Mouse (Mus musculus): Measurements from ENCODE around the gene Tmem102. TPM values are rescaled to one million over a fixed set of nuclear protein-coding genes. Genes with fewer than 3 reads are reported as not detected.

Tmem102 gene
- total RNA-seq, 4 experiments from 2014 or later, result 0.17 to 0.31 (median 0.24) TPM

GRCm38 (mm10) chr11:69758478-69758970 lies 46.9 kb downstream of the Tmem102 start, which contains the start of gene Polr2a:
TSS of gene Polr2a (minus strand) at chr11:69758637.
- peak; percentile 97 for DNase-seq (ENCODE audit: low spot score in 2 of 2)

GRCm38 (mm10) chr11:69758090-69758456 lies 47.4 kb downstream of the Tmem102 start:
- DNase-seq (ENCODE audit: low spot score in 2 of 2), result peak; percentile 97

- DNase-seq (ENCODE audit: low spot score in 2 of 2), result no peak
Observed at GRCm38 (mm10) chr11:69757303-69758089, 47.9 kb downstream of the Tmem102 start.

GRCm38 (mm10) chr11:69754701-69755100 lies 50.7 kb downstream of the Tmem102 start:
- DNase-seq (ENCODE audit: low spot score in 2 of 2), result no peak

- no peak for DNase-seq (ENCODE audit: low spot score in 2 of 2)
Observed at GRCm38 (mm10) chr11:69754233-69754632, 51.2 kb downstream of the Tmem102 start.

Other genes with a start within 250 kb of the Tmem102 start
- gene Efnb3, start 245.4 kb downstream of the Tmem102 start, total RNA-seq (2022), result under 1 TPM; 0.31 to 0.46 (median 0.35) TPM
- gene Wrap53, start 225.4 kb downstream of the Tmem102 start, total RNA-seq (2022), result 1 to 10 TPM; 3.3 to 4.4 (median 3.7) TPM
- 10 to 100 TPM; 12.6 to 17.2 (median 13.8) TPM for gene Trp53, start 225.3 kb downstream of the Tmem102 start, total RNA-seq (2022)
- gene Atp1b2, start 199.7 kb downstream of the Tmem102 start, total RNA-seq (2022), result 100 to 1,000 TPM; 333 to 372 (median 353) TPM
- gene Shbg, start 187.7 kb downstream of the Tmem102 start, total RNA-seq (2022), result not detected
- 1 to 10 TPM; 1.4 to 3.8 (median 2.7) TPM for gene Sat2, start 183.6 kb downstream of the Tmem102 start, total RNA-seq (2022)
- 100 to 1,000 TPM; 104 to 114 (median 108) TPM for gene Fxr2, start 172.6 kb downstream of the Tmem102 start, total RNA-seq (2022)
- gene Sox15, start 150.3 kb downstream of the Tmem102 start, total RNA-seq (2022), result not detected
- gene Mpdu1, start 143.0 kb downstream of the Tmem102 start, total RNA-seq (2022), result 1 to 10 TPM; 7.3 to 8.8 (median 8.3) TPM
- 1 to 10 TPM in 3 of 4 experiments, under 1 TPM in 1; 0.73 to 3.7 (median 1.4) TPM for gene Cd68, start 139.5 kb downstream of the Tmem102 start, total RNA-seq (2022)
- gene Eif4a1, start 133.2 kb downstream of the Tmem102 start, total RNA-seq (2022), result 100 to 1,000 TPM in 1 of 4 experiments, 10 to 100 TPM in 3; 81.9 to 109 (median 91.5) TPM
- gene Senp3, start 123.5 kb downstream of the Tmem102 start, total RNA-seq (2022), result 10 to 100 TPM; 25.7 to 29.4 (median 28.3) TPM
- gene Tnfsf13, start 119.8 kb downstream of the Tmem102 start, total RNA-seq (2022), result under 1 TPM in 3 of 4 experiments, not detected in 1; 0.48 to 0.56 (median 0.54) TPM
- gene Tnfsf12, start 109.8 kb downstream of the Tmem102 start, total RNA-seq (2022), result 1 to 10 TPM; 6.0 to 9.0 (median 7.1) TPM
- 1 to 10 TPM; 1.3 to 1.7 (median 1.6) TPM for gene Tnfsfm13, start 109.5 kb downstream of the Tmem102 start, total RNA-seq (2022)
- 10 to 100 TPM; 27.8 to 38.4 (median 35.3) TPM for gene Polr2a, start 47.0 kb downstream of the Tmem102 start, total RNA-seq (2022)
- not detected for gene Slc35g3, start 43.7 kb downstream of the Tmem102 start, total RNA-seq (2022)
- 10 to 100 TPM; 35.6 to 40.3 (median 38.5) TPM for gene Zbtb4, start 39.7 kb downstream of the Tmem102 start, total RNA-seq (2022)
- 10 to 100 TPM; 25.2 to 33.8 (median 28.9) TPM for gene Chrnb1, start 9.7 kb downstream of the Tmem102 start, total RNA-seq (2022)
- 1 to 10 TPM; 2.5 to 5.8 (median 4.0) TPM for gene Fgf11, start 3.8 kb downstream of the Tmem102 start, total RNA-seq (2022)
- gene Gm39566, start 9.7 kb upstream of the Tmem102 start, total RNA-seq (2022), result not detected
- not detected for gene Spem2, start 12.8 kb upstream of the Tmem102 start, total RNA-seq (2022)
- not detected for gene Spem1, start 16.6 kb upstream of the Tmem102 start, total RNA-seq (2022)
- gene Nlgn2, start 32.2 kb upstream of the Tmem102 start, total RNA-seq (2022), result 1 to 10 TPM; 1.3 to 2.4 (median 1.7) TPM
- gene Tmem256, start 32.9 kb upstream of the Tmem102 start, total RNA-seq (2022), result 100 to 1,000 TPM; 143 to 214 (median 181) TPM
- 10 to 100 TPM in 2 of 4 experiments, 1 to 10 TPM in 2; 8.7 to 10.6 (median 9.4) TPM for gene Plscr3, start 40.8 kb upstream of the Tmem102 start, total RNA-seq (2022)
- gene Tnk1, start 53.1 kb upstream of the Tmem102 start, total RNA-seq (2022), result under 1 TPM in 1 of 4 experiments, not detected in 3; 0.31 TPM
- not detected for gene Tmem95, start 72.4 kb upstream of the Tmem102 start, total RNA-seq (2022)
- gene Kctd11, start 75.8 kb upstream of the Tmem102 start, total RNA-seq (2022), result 1 to 10 TPM in 2 of 4 experiments, under 1 TPM in 2; 0.97 to 1.3 (median 1.1) TPM
- gene Acap1, start 89.9 kb upstream of the Tmem102 start, total RNA-seq (2022), result under 1 TPM in 3 of 4 experiments, not detected in 1; 0.15 to 0.21 (median 0.19) TPM
- 1 to 10 TPM in 1 of 4 experiments, under 1 TPM in 3; 0.22 to 1.1 (median 0.57) TPM for gene 2810408A11Rik, start 95.4 kb upstream of the Tmem102 start, total RNA-seq (2022)
- 10 to 100 TPM; 21.6 to 31.3 (median 25.5) TPM for gene Neurl4, start 95.4 kb upstream of the Tmem102 start, total RNA-seq (2022)
- gene Gps2, start 108.3 kb upstream of the Tmem102 start, total RNA-seq (2022), result 10 to 100 TPM; 38.6 to 53.2 (median 50.3) TPM
- gene Eif5a, start 116.3 kb upstream of the Tmem102 start, total RNA-seq (2022), result 100 to 1,000 TPM; 443 to 477 (median 467) TPM
- gene Ybx2, start 130.2 kb upstream of the Tmem102 start, total RNA-seq (2022), result 10 to 100 TPM in 1 of 4 experiments, 1 to 10 TPM in 3; 8.5 to 11.4 (median 9.2) TPM
- gene Slc2a4, start 142.6 kb upstream of the Tmem102 start, total RNA-seq (2022), result 100 to 1,000 TPM; 397 to 490 (median 424) TPM
- gene Cldn7, start 159.2 kb upstream of the Tmem102 start, total RNA-seq (2022), result not detected
- gene Ctdnep1, start 175.5 kb upstream of the Tmem102 start, total RNA-seq (2022), result 100 to 1,000 TPM; 266 to 308 (median 283) TPM
- 10 to 100 TPM; 38.8 to 40.8 (median 39.4) TPM for gene Elp5, start 176.9 kb upstream of the Tmem102 start, total RNA-seq (2022)
- gene Gabarap, start 185.5 kb upstream of the Tmem102 start, total RNA-seq (2022), result 100 to 1,000 TPM; 186 to 216 (median 214) TPM
- 10 to 100 TPM; 20.5 to 28.5 (median 23.0) TPM for gene Phf23, start 190.2 kb upstream of the Tmem102 start, total RNA-seq (2022)
- gene Dvl2, start 195.0 kb upstream of the Tmem102 start, total RNA-seq (2022), result 1 to 10 TPM; 3.8 to 5.2 (median 4.5) TPM
- 100 to 1,000 TPM; 288 to 338 (median 299) TPM for gene Acadvl, start 209.8 kb upstream of the Tmem102 start, total RNA-seq (2022)
- gene Dlg4, start 211.3 kb upstream of the Tmem102 start, total RNA-seq (2022), result 1 to 10 TPM; 3.3 to 6.9 (median 4.2) TPM
- gene Asgr1, start 248.5 kb upstream of the Tmem102 start, total RNA-seq (2022), result not detected